Mouse (Mus musculus): ENCODE results near the gene Eno1. TPM values are rescaled to one million over a fixed set of nuclear protein-coding genes. Genes with fewer than 3 reads are reported as not detected.

Eno1 gene
- total and polyA plus RNA-seq, 3 experiments = 254 to 5,492 (median 737) TPM

GRCm38 (mm10) chr4:150262301-150262700, 25.8 kb downstream of the Eno1 start:
- Histone ChIP-seq H3K4me3 (ENCODE audit: control insufficient read depth in 1 of 2, insufficient read depth in 1 of 2, low read depth in 2 of 2, low read length in 2 of 2) (no peak overlapping the region), H3K36me3 (ENCODE audit: control insufficient read depth in 1 of 2, insufficient read depth in 2 of 2, low read length in 2 of 2) (no peaks in the 10 kb centered on the region), H3K9me3 (replicated peaks; ENCODE audit: insufficient read depth, low read length) (no peaks in the 10 kb centered on the region), H3K27me3 (ENCODE audit: control insufficient read depth in 1 of 2, insufficient read depth in 2 of 2, low read length in 2 of 2) (no peaks in the 10 kb centered on the region), H3K79me2 (ENCODE audit: control insufficient read depth, insufficient read depth, low read length, poor library complexity) (no peaks in the 10 kb centered on the region), H3K9ac (ENCODE audit: control insufficient read depth, low read depth, low read length, poor library complexity, severe bottlenecking) (no peak overlapping the region), H3K4me1 (ENCODE audit: control insufficient read depth in 1 of 2, insufficient read depth in 2 of 2, low read length in 2 of 2) (no peaks in the 10 kb centered on the region), H3K27ac (ENCODE audit: control insufficient read depth, low read depth, low read length) (no peak overlapping the region)
- DNase-seq (ENCODE audit: low read depth, low spot score) = no peak
- TF ChIP-seq MXI1 (IDR thresholded peaks at IDR 0.05; ENCODE audit: low read depth, low read length) = no peak
- TF ChIP-seq SMC3 (IDR thresholded peaks at IDR 0.05; ENCODE audit: low read depth, low read length) = no peak
- TF ChIP-seq KAT2A (conservative IDR thresholded peaks at IDR 0.05; ENCODE audit: low read depth, low read length) = no peak
- TF ChIP-seq POLR2AphosphoS5 (IDR thresholded peaks at IDR 0.05; ENCODE audit: borderline replicate concordance, low read depth, low read length) = no peak
- TF ChIP-seq UBTF (IDR thresholded peaks at IDR 0.05; ENCODE audit: borderline replicate concordance, insufficient read depth, low read depth, low read length) = no peak
- TF ChIP-seq USF1 (IDR thresholded peaks at IDR 0.05; ENCODE audit: low read depth, low read length) = no peak
- TF ChIP-seq USF2 (IDR thresholded peaks at IDR 0.05; ENCODE audit: borderline replicate concordance in 1 of 2, insufficient read depth in 1 of 2, low read depth in 1 of 2, low read length in 2 of 2) = no peak

GRCm38 (mm10) chr4:150264903-150265302, 28.4 kb downstream of the Eno1 start:
- no peak for TF ChIP-seq USF2 (IDR thresholded peaks at IDR 0.05; ENCODE audit: borderline replicate concordance in 1 of 2, insufficient read depth in 1 of 2, low read depth in 1 of 2, low read length in 2 of 2)
- no peak for TF ChIP-seq ZKSCAN1 (IDR thresholded peaks at IDR 0.05; ENCODE audit: low read depth, low read length)
- TF ChIP-seq MAX (IDR thresholded peaks at IDR 0.05; ENCODE audit: low read length) = no peak
- peak; percentile 38 to 66 (median 58) for TF ChIP-seq CTCF (IDR thresholded peaks at IDR 0.05 in 2 of 3, conservative IDR thresholded peaks at IDR 0.05 in 1 of 3; ENCODE audit: control insufficient read depth in 1 of 3, insufficient read depth in 1 of 3, low read depth in 2 of 3, low read length in 3 of 3, poor library complexity in 1 of 3, severe bottlenecking in 1 of 3)
- TF ChIP-seq MAFK (IDR thresholded peaks at IDR 0.05; ENCODE audit: borderline replicate concordance, low read depth, low read length) = 0 out of 2 replicates have a peak, but pooled peaks have one; percentile 27
- peak; percentile 51 for TF ChIP-seq SMC3 (IDR thresholded peaks at IDR 0.05; ENCODE audit: low read depth, low read length)
- no peak for TF ChIP-seq SIN3A (IDR thresholded peaks at IDR 0.05; ENCODE audit: low read length)
- TF ChIP-seq ZC3H11A (IDR thresholded peaks at IDR 0.05; ENCODE audit: low read depth, low read length) = 0 out of 2 replicates have a peak, but pooled peaks have one; percentile 18
- peak; percentile 20 for TF ChIP-seq RAD21 (IDR thresholded peaks at IDR 0.05; ENCODE audit: low read depth, low read length)
- Histone ChIP-seq H3K4me3 (ENCODE audit: control insufficient read depth in 1 of 2, insufficient read depth in 1 of 2, low read depth in 2 of 2, low read length in 2 of 2) (no peak overlapping the region), H3K36me3 (ENCODE audit: control insufficient read depth in 1 of 2, insufficient read depth in 2 of 2, low read length in 2 of 2) (peaks cover 0 to 3% of the 10 kb centered on the region in 2 experiments; a peak in 1 of 4 replicates), H3K4me1 (ENCODE audit: control insufficient read depth in 1 of 2, insufficient read depth in 2 of 2, low read length in 2 of 2) (peaks cover 1 to 7% of the 10 kb centered on the region in 2 experiments; a peak in 2 of 4 replicates), H3K79me2 (ENCODE audit: control insufficient read depth, insufficient read depth, low read length, poor library complexity) (no peaks in the 10 kb centered on the region), H3K27me3 (ENCODE audit: control insufficient read depth in 1 of 2, insufficient read depth in 2 of 2, low read length in 2 of 2) (no peaks in the 10 kb centered on the region), H3K9me3 (replicated peaks; ENCODE audit: insufficient read depth, low read length) (no peaks in the 10 kb centered on the region), H3K27ac (ENCODE audit: control insufficient read depth, low read depth, low read length) (no peak overlapping the region), H3K9ac (ENCODE audit: control insufficient read depth, low read depth, low read length, poor library complexity, severe bottlenecking) (no peak overlapping the region)
- DNase-seq (ENCODE audit: low read depth, low spot score) = peak; percentile 54

All from MEL (cell line).